Comparison of ENCODE assay signal across 9 mouse cellular contexts in the genomic region with DNA sequence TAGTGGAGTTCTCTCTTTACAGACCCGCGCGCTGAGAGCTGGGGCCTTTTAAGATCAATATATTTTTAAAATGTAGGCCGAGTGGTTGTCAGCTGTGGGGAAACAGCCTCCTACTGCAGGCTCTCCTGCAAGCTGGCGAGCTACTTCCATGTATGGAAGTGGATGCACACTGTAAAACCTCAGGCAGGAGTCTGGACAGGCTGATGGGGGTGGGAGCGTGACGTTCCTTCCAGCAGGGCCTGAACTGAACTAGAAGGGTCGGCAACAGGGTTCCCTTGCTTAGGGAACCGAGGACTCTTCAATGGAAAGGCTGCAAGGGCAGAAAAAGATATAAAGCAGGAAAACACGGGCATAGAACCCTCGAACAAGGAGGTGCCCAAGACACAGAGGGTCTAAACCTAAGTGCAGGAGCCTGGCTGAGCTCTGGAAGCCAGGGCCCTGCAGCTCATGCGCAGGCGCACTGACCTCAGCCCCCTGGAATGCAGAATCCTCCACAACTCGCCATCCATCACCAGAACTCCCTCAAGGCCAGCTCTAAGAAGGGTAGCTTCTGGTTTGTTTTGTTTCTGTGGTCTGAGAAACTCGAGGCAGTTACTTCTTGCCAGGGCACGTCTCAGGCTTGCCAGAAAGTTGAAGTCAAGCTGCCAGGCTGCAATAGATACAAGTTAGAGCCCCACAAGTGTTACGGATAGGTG. TPM values are rescaled to one million over a fixed set of nuclear protein-coding genes. Genes with fewer than 3 reads are reported as not detected.
DNase-seq lines count a peak whose midpoint lies in the region; ATAC-seq and TF ChIP-seq lines count a peak whose summit lies in the region.
"Had no signal": no experiment of that assay in that cellular context is flagged by ENCODE, and none has a peak within 500 bp of the region (broad histone marks: within the 10 kb centered on the region; RNA-seq: fewer than 3 reads in every experiment).

No protein-coding gene starts in this region.

- H3K4me2 ChIP-seq in intestine, postnatal 0 days (replicated peaks; ENCODE audit: low read depth): no peak overlapping the region
- peak overlapping the region; percentile 28; the same call in 1 of the 2 replicates for H3K4me2 ChIP-seq in lung, embryonic 16.5 days (ENCODE audit: low read depth, low read length)

- H3ac ChIP-seq in C2C12 (ENCODE audit: control insufficient read depth, insufficient read length, low read depth): peak overlapping the region; percentile 37

- H3K4me1 ChIP-seq in intestine, postnatal 0 days (replicated peaks; ENCODE audit: control insufficient read depth, insufficient read depth, low read length): no peaks in the 10 kb centered on the region; the same call in 1 of the 2 replicates
- H3K4me1 ChIP-seq in lung, embryonic 16.5 days (replicated peaks; ENCODE audit: control insufficient read depth, insufficient read depth, low read length): peaks cover 24% of the 10 kb centered on the region

- no peaks in the 10 kb centered on the region for H3K9me3 ChIP-seq in intestine, postnatal 0 days (ENCODE audit: control insufficient read depth)
- H3K9me3 ChIP-seq in lung, embryonic 16.5 days (ENCODE audit: control insufficient read depth, low read length): no peaks in the 10 kb centered on the region

- H3K79me3 ChIP-seq in C2C12 (ENCODE audit: low read depth): peaks cover 34% of the 10 kb centered on the region

- H3K36me3 ChIP-seq in C2C12 (ENCODE audit: control insufficient read depth, insufficient read depth): no peaks in the 10 kb centered on the region
- H3K36me3 ChIP-seq in intestine, postnatal 0 days (ENCODE audit: control insufficient read depth, insufficient read depth): no peaks in the 10 kb centered on the region
- no peaks in the 10 kb centered on the region for H3K36me3 ChIP-seq in lung, embryonic 16.5 days (ENCODE audit: control insufficient read depth, insufficient read depth, low read length)

- peak overlapping the region; percentile 72 for H3K27ac ChIP-seq in intestine, postnatal 0 days (ENCODE audit: low read depth, low read length)
- peak overlapping the region; percentile 90 for H3K27ac ChIP-seq in lung, embryonic 16.5 days (ENCODE audit: low read length)
- H3K27ac ChIP-seq: macrophage had no signal

- no peak overlapping the region for H3K4me3 ChIP-seq in C2C12 (ENCODE audit: insufficient read depth, poor library complexity, severe bottlenecking)
- H3K4me3 ChIP-seq in intestine, postnatal 0 days (ENCODE audit: low read depth, low read length): no peak overlapping the region
- no peak overlapping the region for H3K4me3 ChIP-seq in lung, embryonic 16.5 days (ENCODE audit: low read length)

- no peaks in the 10 kb centered on the region for H3K27me3 ChIP-seq in C2C12 (ENCODE audit: control insufficient read depth, insufficient read depth, insufficient read length)
- H3K27me3 ChIP-seq in intestine, postnatal 0 days (replicated peaks; ENCODE audit: control insufficient read depth, insufficient read depth, low read length): no peaks in the 10 kb centered on the region
- no peaks in the 10 kb centered on the region for H3K27me3 ChIP-seq in lung, embryonic 16.5 days (ENCODE audit: control insufficient read depth, insufficient read depth, low read depth, low read length)

- 48% methylated on average over 17 of the region's 17 CpGs for WGBS in intestine, postnatal 0 days
- WGBS in lung, embryonic 16.5 days: 24% methylated on average over 17 of the region's 17 CpGs

- no peak overlapping the region for H3K9ac ChIP-seq in intestine, postnatal 0 days (ENCODE audit: low read depth, low read length)
- peak overlapping the region; percentile 33 for H3K9ac ChIP-seq in lung, embryonic 16.5 days (ENCODE audit: low read length)

- peak; percentile 85 for DNase-seq in adrenal gland, postnatal 25 days
- DNase-seq in heart, adult 11 months: peak; percentile 98
- DNase-seq in testis, postnatal 10 days (ENCODE audit: low spot score): peak; percentile 84
- no peak for DNase-seq in layer of hippocampus, adult 9-11 months
- no peak for DNase-seq in thymus, postnatal 14 days

- peak; percentile 57; the same call in 1 of the 2 replicates for ATAC-seq in intestine, postnatal 0 days
- peak; percentile 91 for ATAC-seq in lung, embryonic 16.5 days (ENCODE audit: low read depth)

- peaks cover 94% of the 10 kb centered on the region for H3K79me2 ChIP-seq in C2C12 (ENCODE audit: control insufficient read depth, insufficient read depth)

- no peak for TF ChIP-seq CTCF in C2C12 (IDR thresholded peaks at IDR 0.05; ENCODE audit: control insufficient read depth, insufficient read depth, insufficient read length)
- TF ChIP-seq CTCF in intestine, postnatal 0 days (IDR thresholded peaks at IDR 0.05; ENCODE audit: low read depth): peak; percentile 5; the same call in 1 of the 2 replicates

TF ChIP-seq in C2C12, 6 proteins besides CTCF, POLR2A, EP300 and RAD21:
- TF ChIP-seq MYOD1 (IDR thresholded peaks at IDR 0.05; ENCODE audit: control insufficient read depth, insufficient read length, low read depth): no peak
- no peak for TF ChIP-seq FOSL1 (IDR thresholded peaks at IDR 0.05; ENCODE audit: insufficient read depth, low read length, poor library complexity, severe bottlenecking)
- peak; percentile 71 for TF ChIP-seq MAX (IDR thresholded peaks at IDR 0.05)
- no peak for TF ChIP-seq USF1 (IDR thresholded peaks at IDR 0.05; ENCODE audit: low read depth)
- no peak for TF ChIP-seq MYOG (IDR thresholded peaks at IDR 0.05; ENCODE audit: control insufficient read depth, extremely low read depth, insufficient read length)

RNA-seq across cellular contexts. Expression of gene Nxn, which starts 24.3 kb away (rescaled TPM):
- 85.5 TPM for polyA plus RNA-seq in C2C12 (2012; fragmentation: generic; extraction: Trizol)
- 23.8 and 29.5 TPM in 2 replicates for total RNA-seq in adrenal gland, postnatal 25 days (2021)
- polyA plus RNA-seq in intestine, postnatal 0 days (2015; fragmentation: Nextera tagmentation; extraction: Ambion mirVana): 14.9 and 15.9 TPM in 2 replicates
- polyA plus RNA-seq in lung, embryonic 16.5 days (2015; fragmentation: Nextera tagmentation; extraction: Ambion mirVana): 18.7 and 19.4 TPM in 2 replicates

RNA-seq across cellular contexts. Expression of gene Timm22, which starts 32.1 kb away (rescaled TPM):
- polyA plus RNA-seq in C2C12 (2012; fragmentation: generic; extraction: Trizol): 105 TPM
- total RNA-seq in adrenal gland, postnatal 25 days (2021): 38.9 and 47.4 TPM in 2 replicates
- polyA plus RNA-seq in intestine, postnatal 0 days (2015; fragmentation: Nextera tagmentation; extraction: Ambion mirVana): 95.2 and 96.0 TPM in 2 replicates
- polyA plus RNA-seq in lung, embryonic 16.5 days (2015; fragmentation: Nextera tagmentation; extraction: Ambion mirVana): 97.3 and 98.8 TPM in 2 replicates

Comparison
In these comparisons a context has a peak if more than half of its experiments do, and no peak if none do; other contexts are left out.
1. DNase-seq: peak in adrenal gland, postnatal 25 days (single experiment), heart, adult 11 months (single experiment) and testis, postnatal 10 days (single experiment); none in layer of hippocampus, adult 9-11 months (single experiment) and thymus, postnatal 14 days (single experiment).